Mouse (Mus musculus): Measurements from ENCODE around the gene Tmem198. TPM values are rescaled to one million over a fixed set of nuclear protein-coding genes. Genes with fewer than 3 reads are reported as not detected.

The Tmem198 gene
- polyA plus RNA-seq, 1 experiment: 1.6 TPM

DNA sequence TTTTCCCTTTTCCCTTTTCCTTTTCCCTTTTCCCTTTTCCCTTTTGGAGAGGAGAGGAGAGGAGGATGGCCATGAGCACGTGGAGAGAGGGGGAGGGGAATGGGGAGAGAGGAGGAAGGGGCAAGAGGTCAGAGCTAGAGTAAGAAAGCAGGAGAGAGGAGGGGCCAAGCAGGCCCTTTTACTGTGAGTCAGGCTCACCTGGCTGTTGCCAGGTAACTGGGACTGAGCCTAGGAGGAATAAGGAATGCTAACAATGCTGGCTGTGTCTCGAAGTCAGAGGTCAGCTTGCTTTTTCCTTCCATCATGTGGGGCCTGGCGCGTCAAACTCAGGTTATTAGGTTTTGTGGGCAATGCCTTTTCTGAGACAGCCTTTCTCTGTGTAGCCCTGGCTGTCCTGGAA, 38.7 kb downstream of the Tmem198 start:
- no peak for DNase-seq (ENCODE audit: low spot score)

GRCm38 (mm10) chr1:75518427-75518826, 39.1 kb downstream of the Tmem198 start:
- DNase-seq (ENCODE audit: low spot score): no peak

GRCm38 (mm10) chr1:75519576-75519975, 40.2 kb downstream of the Tmem198 start:
- no peak for DNase-seq (ENCODE audit: low spot score)

GRCm38 (mm10) chr1:75521321-75522031, 42.1 kb downstream of the Tmem198 start, which contains the start of gene Stk11ip:
Stk11ip (plus strand) TSS chr1:75521529.
- DNase-seq (ENCODE audit: low spot score): peak; percentile 82

- DNase-seq (ENCODE audit: low spot score): no peak
Observed at GRCm38 (mm10) chr1:75524679-75525078, 45.3 kb downstream of the Tmem198 start.

DNA sequence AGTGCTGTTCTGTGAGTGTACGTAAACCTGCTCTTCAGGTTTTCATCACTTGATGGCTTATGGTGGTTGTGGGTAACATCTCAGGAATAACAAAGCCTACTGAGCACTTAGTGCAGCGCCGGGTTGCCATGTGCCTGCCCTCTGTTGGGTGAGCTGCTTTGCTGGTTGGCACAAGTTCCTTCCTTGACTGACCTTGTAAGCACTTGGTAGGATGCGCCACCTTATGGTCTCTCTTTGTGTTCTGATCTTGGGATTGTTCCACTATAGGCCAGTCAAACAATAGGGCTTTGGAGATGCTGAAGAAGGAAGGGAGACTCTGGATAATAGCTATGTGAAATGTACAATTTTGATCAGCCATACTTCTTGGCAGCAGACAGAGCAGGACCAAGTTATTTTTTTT, 51.2 kb downstream of the Tmem198 start:
- DNase-seq (ENCODE audit: low spot score): no peak

- DNase-seq (ENCODE audit: low spot score): no peak
Observed at GRCm38 (mm10) chr1:75532280-75533172, 53.2 kb downstream of the Tmem198 start.

DNA sequence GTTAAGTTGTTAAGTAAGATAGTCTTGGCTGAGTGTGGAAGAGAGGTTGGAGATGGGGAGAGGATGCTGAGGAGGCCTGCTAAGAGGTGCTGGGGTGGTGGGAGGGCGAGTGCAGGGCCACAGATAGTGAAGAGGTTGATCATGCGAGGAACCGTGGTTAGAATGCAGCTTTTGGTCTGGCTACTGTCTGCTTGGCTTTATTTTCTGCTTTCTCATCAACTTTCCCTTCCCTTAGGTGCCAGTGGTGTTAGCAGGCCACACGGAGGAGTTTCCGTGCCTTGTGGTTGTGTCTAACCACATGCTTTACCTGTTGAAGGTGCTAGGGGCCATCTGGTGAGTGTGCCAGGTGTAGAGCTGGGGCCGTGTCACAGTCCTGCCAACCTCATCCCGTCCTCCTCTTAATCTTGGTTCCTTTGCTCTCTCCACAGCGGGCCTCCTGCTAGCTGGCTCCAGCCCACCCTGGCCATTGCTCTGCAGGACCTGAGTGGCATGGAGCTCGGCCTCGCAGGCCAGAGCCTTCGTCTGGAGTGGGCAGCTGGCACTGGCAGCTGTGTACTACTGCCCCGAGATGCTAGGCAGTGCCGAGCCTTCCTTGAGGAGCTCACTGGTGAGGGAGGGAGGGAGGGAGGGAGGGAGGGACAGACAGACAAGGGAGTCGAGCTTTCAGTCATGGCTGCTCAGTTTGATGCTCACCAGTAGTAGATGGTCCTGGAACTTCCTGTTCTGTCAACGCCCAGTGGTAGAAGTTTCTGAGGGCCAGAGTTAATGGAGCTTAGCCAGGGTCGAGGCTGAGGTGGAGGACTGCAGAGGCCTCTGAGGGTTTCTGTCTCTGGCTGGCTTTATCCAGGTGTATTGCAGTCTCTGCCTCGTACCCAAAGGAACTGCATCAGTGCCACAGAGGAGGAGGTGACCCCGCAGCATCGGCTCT, 54.3 kb downstream of the Tmem198 start:
- no peak for DNase-seq (ENCODE audit: low spot score)

Other genes starting within 250 kb of the Tmem198 start
- gene A630095N17Rik, start 247.4 kb upstream of the Tmem198 start, polyA plus RNA-seq (2012; rRNA removed): not detected in 2 replicates
- 34.6 and 37.8 TPM in 2 replicates for gene Dnajb2, start 243.1 kb upstream of the Tmem198 start, polyA plus RNA-seq (2012; rRNA removed)
- gene Ptprn, start 215.0 kb upstream of the Tmem198 start, polyA plus RNA-seq (2012; rRNA removed): 0.40 and 0.65 TPM in 2 replicates
- 0.31 and 0.52 TPM in 2 replicates for gene Resp18, start 201.1 kb upstream of the Tmem198 start, polyA plus RNA-seq (2012; rRNA removed)
- gene Dnpep, start 161.5 kb upstream of the Tmem198 start, polyA plus RNA-seq (2012; rRNA removed): 106 and 124 TPM in 2 replicates
- 1,825 and 2,682 TPM in 2 replicates for gene Des, start 119.2 kb upstream of the Tmem198 start, polyA plus RNA-seq (2012; rRNA removed)
- gene Speg, start 104.2 kb upstream of the Tmem198 start, polyA plus RNA-seq (2012; rRNA removed): 91.1 and 102 TPM in 2 replicates
- gene Gmppa, start 43.6 kb upstream of the Tmem198 start, polyA plus RNA-seq (2012; rRNA removed): 140 and 188 TPM in 2 replicates
- gene Asic4, start 29.1 kb upstream of the Tmem198 start, polyA plus RNA-seq (2012; rRNA removed): 0.03 and 0.06 TPM in 2 replicates
- 65.0 and 69.4 TPM in 2 replicates for gene Chpf, start 225 bp upstream of the Tmem198 start, polyA plus RNA-seq (2012; rRNA removed)
- gene Obsl1, start 26.9 kb downstream of the Tmem198 start, polyA plus RNA-seq (2012; rRNA removed): 30.0 and 30.7 TPM in 2 replicates
- gene Inha, start 27.5 kb downstream of the Tmem198 start, polyA plus RNA-seq (2012; rRNA removed): 19.6 and 23.9 TPM in 2 replicates
- 19.0 and 19.7 TPM in 2 replicates for gene Stk11ip, start 42.0 kb downstream of the Tmem198 start, polyA plus RNA-seq (2012; rRNA removed)
- 31.5 and 33.4 TPM in 2 replicates for gene Slc4a3, start 66.7 kb downstream of the Tmem198 start, polyA plus RNA-seq (2012; rRNA removed)